Mouse (Mus musculus) lung, postnatal 0 days (tissue): ENCODE results near the gene Fbxw11.

Experiments used
- CTCF ChIP-seq: IDR thresholded peaks from 2 replicates; pipeline ENCODE4 v1.5.1; 2016; ENCODE audit warnings: antibody characterized with exemption, mild to moderate bottlenecking
- EP300 ChIP-seq: IDR thresholded peaks from 2 replicates; pipeline ENCODE4 v1.6.1; 2016; ENCODE audit warnings: antibody characterized with exemption, mild to moderate bottlenecking, control low read depth

DNA sequence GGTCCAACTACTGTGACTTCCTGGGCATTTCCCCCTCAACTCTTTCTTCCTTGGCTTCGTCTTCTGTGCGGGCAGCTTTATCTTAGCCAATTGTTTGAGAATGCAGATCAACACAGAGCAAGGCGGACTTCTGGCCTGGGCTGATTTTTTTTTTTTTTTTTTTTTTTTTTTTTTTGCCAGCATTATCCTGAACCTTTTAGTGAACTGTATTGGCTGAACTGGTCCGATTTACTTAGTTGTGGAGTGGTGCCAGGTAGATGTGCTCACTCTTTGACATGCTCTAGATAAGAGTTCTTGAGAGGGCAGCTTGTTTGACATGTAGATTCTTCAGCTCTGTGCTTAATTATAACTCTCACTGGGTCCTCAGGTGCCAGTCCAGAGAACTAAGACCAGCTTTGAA is 6.2 kb upstream of the Fbxw11 start:
- TF ChIP-seq EP300 = no peak
- TF ChIP-seq CTCF = no peak
